Mouse (Mus musculus): ENCODE data around the gene Adam15.

The Adam15 gene

GRCm38 (mm10) chr3:89348911-89349868, 606 bp downstream of the Adam15 start:
- peak; percentile 14 for DNase-seq

GRCm38 (mm10) chr3:89347916-89348315, 1.9 kb downstream of the Adam15 start:
- DNase-seq = no peak

- DNase-seq = no peak
Observed at GRCm38 (mm10) chr3:89346815-89347540, 2.8 kb downstream of the Adam15 start.

- DNase-seq = no peak
Observed at GRCm38 (mm10) chr3:89343279-89343678, 6.5 kb downstream of the Adam15 start.

- no peak for DNase-seq
Observed at GRCm38 (mm10) chr3:89341794-89342193, 8.0 kb downstream of the Adam15 start.

- DNase-seq = peak; percentile 80
Observed at GRCm38 (mm10) chr3:89340465-89340864, 9.3 kb downstream of the Adam15 start.

- DNase-seq = peak; percentile 71
Observed at GRCm38 (mm10) chr3:89339416-89339815, 10.4 kb downstream of the Adam15 start.

GRCm38 (mm10) chr3:89337721-89338578, 11.8 kb downstream of the Adam15 start, which contains the start of gene Efna4:
Efna4 (minus strand) TSS chr3:89338028.
- peak; percentile 71 for DNase-seq

- DNase-seq = no peak
Observed at GRCm38 (mm10) chr3:89337062-89337720, 12.6 kb downstream of the Adam15 start.

GRCm38 (mm10) chr3:89336529-89336928, 13.3 kb downstream of the Adam15 start:
- DNase-seq = no peak

- no peak for DNase-seq
Observed at GRCm38 (mm10) chr3:89333053-89333452, 16.7 kb downstream of the Adam15 start.

GRCm38 (mm10) chr3:89332476-89332875, 17.3 kb downstream of the Adam15 start:
- no peak for DNase-seq

- no peak for DNase-seq
Observed at GRCm38 (mm10) chr3:89332013-89332412, 17.8 kb downstream of the Adam15 start.

- DNase-seq = no peak
Observed at GRCm38 (mm10) chr3:89331561-89331960, 18.2 kb downstream of the Adam15 start.

GRCm38 (mm10) chr3:89330948-89331347, 18.8 kb downstream of the Adam15 start:
- no peak for DNase-seq

GRCm38 (mm10) chr3:89330346-89330745, 19.4 kb downstream of the Adam15 start:
- no peak for DNase-seq

- no peak for DNase-seq
Observed at GRCm38 (mm10) chr3:89328623-89329022, 21.2 kb downstream of the Adam15 start.

GRCm38 (mm10) chr3:89327371-89327870, 22.4 kb downstream of the Adam15 start:
- DNase-seq = no peak

GRCm38 (mm10) chr3:89325882-89326281, 23.9 kb downstream of the Adam15 start:
- no peak for DNase-seq

GRCm38 (mm10) chr3:89322514-89323165, 27.2 kb downstream of the Adam15 start, which contains the start of gene Efna3:
Efna3 (minus strand) TSS chr3:89322965.
- peak; percentile 76 for DNase-seq

- DNase-seq = no peak
Observed at GRCm38 (mm10) chr3:89322131-89322500, 27.7 kb downstream of the Adam15 start.

All from thymus, postnatal 14 days (tissue).